Mouse (Mus musculus) heart, embryonic 15.5 days (tissue): ENCODE data around the gene Degs2. TPM values are rescaled to one million over a fixed set of nuclear protein-coding genes. Genes with fewer than 3 reads are reported as not detected.

Experiments used
- ATAC-seq: fragments of 200-750 bp; cut with Nextera tagmentation; replicated peaks from 2 replicates; pipeline ENCODE4 v1.8.0; 2017; ENCODE audit warnings: low read depth, moderate TSS enrichment; ENCODE audit not compliant: insufficient number of reproducible peaks, insufficient read depth, low FRiP score
- H3K27ac ChIP-seq: fragments of 300-500 bp; sonication (generic); 2 replicates; pipeline ENCODE4 v1.5.1; 2015; ENCODE audit warnings: mild to moderate bottlenecking, inconsistent platforms
- H3K27me3 ChIP-seq: fragments of 300-500 bp; sonication (generic); 2 replicates; pipeline ENCODE4 v1.6.1; 2015; ENCODE audit warnings: inconsistent platforms
- H3K36me3 ChIP-seq: fragments of 300-500 bp; sonication (generic); 2 replicates; pipeline ENCODE4 v1.6.1; 2015; ENCODE audit warnings: mild to moderate bottlenecking, inconsistent platforms
- H3K4me1 ChIP-seq: fragments of 300-500 bp; sonication (generic); replicated peaks from 2 replicates; pipeline ENCODE4 v1.6.1; 2015; ENCODE audit warnings: inconsistent platforms
- H3K4me2 ChIP-seq: fragments of 300-500 bp; sonication (generic); 2 replicates; pipeline ENCODE4 v1.6.1; 2015; ENCODE audit warnings: inconsistent platforms, mild to moderate bottlenecking, moderate library complexity
- H3K4me3 ChIP-seq: fragments of 300-500 bp; sonication (generic); 2 replicates; pipeline ENCODE4 v1.5.1; 2015; ENCODE audit warnings: mild to moderate bottlenecking, inconsistent platforms
- H3K9ac ChIP-seq: fragments of 300-500 bp; sonication (generic); 2 replicates; pipeline ENCODE4 v1.6.1; 2015; ENCODE audit warnings: mild to moderate bottlenecking, inconsistent platforms
- H3K9me3 ChIP-seq: fragments of 300-500 bp; sonication (generic); replicated peaks from 2 replicates; pipeline ENCODE4 v1.6.1; 2016; ENCODE audit warnings: inconsistent platforms
- WGBS: fragments of 180-500 bp; shearing (Covaris S2); methylation state at CpG from one replicate; pipeline ENCODE4 v1.1.7; 2015; ENCODE audit warnings: mixed read lengths; 5-methylcytosine and 5-hydroxymethylcytosine counted together
- polyA plus RNA-seq: library from polyadenylated mRNA; unstranded; fragments of >200 nt; fragmentation: Nextera tagmentation; extraction: Ambion mirVana; gene quantifications from 2 replicates; pipeline ENCODE4 v1.2.1, GENCODE M21; 2015

Degs2 gene
- polyA plus RNA-seq, 1 experiment from 2014 or later = 0.54 TPM

- no peak overlapping the region for H3K4me3 ChIP-seq
- H3K27me3 ChIP-seq = peaks cover 38% of the 10 kb centered on the region
- H3K4me1 ChIP-seq = peaks cover 21% of the 10 kb centered on the region
- no peak overlapping the region for H3K4me2 ChIP-seq
- H3K9ac ChIP-seq = no peak overlapping the region
- WGBS = 69% methylated on average over 11 of the region's 11 CpGs
- H3K36me3 ChIP-seq = no peaks in the 10 kb centered on the region
- no peaks in the 10 kb centered on the region for H3K9me3 ChIP-seq
- ATAC-seq = no peak
- H3K27ac ChIP-seq = 0 out of 2 replicates have a peak overlapping the region, but pooled peaks have one; percentile 15
These were observed 3.2 kb downstream of the Degs2 start for GRCm38 (mm10) chr12:108698697-108699471.

DNA sequence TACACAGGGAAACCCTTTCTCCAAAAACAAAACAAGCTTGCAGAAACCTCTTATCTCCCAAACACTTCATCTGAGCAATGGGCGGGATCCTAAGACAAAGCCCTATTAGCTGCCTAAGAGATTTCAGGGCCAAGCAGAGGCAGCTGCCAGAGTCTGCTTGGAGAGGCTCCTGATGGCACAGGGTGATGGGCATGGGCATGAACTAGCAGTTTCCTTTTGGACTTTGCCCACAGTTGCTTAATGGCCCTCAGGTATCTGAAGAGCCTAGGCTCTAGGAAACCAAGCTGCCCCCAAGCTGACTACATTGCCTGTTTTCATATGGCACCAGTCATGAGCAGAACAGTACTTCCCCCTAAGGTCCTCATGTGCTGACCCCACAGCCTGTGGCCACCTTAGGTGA, 7.9 kb downstream of the Degs2 start:
- Histone ChIP-seq H3K4me1 (peaks cover 7% of the 10 kb centered on the region), H3K27ac (no peak overlapping the region), H3K9me3 (no peaks in the 10 kb centered on the region), H3K27me3 (no peaks in the 10 kb centered on the region), H3K4me3 (no peak overlapping the region), H3K4me2 (no peak overlapping the region), H3K9ac (no peak overlapping the region), H3K36me3 (no peaks in the 10 kb centered on the region)
- 79% methylated on average over 1 of the region's 1 CpGs for WGBS
- ATAC-seq = no peak

- H3K9ac ChIP-seq = no peak overlapping the region
These were observed 8.5 kb downstream of the Degs2 start for GRCm38 (mm10) chr12:108693592-108693991.

DNA sequence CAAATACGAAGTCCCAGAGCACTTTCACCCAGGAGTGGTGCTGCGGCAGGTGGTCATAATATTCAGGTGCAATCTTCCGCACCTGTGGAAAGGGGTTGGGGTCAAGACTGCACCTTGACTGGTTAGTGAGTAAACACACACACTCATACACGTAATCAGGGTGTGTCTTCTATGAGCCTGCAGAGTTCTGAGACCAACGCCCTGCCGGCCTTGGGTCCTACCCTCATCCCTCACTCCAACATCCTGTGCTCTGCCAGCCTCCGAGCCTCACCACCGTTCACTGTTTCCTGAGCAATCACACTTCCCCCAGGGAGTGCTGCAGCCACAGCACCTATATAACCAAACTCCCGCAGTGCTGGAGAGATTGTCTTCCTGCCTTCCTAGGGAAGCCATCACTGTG, 11.6 kb downstream of the Degs2 start:
- WGBS = 68% methylated on average over 9 of the region's 9 CpGs
- Histone ChIP-seq H3K27ac (no peak overlapping the region), H3K9me3 (no peaks in the 10 kb centered on the region), H3K4me3 (no peak overlapping the region), H3K4me1 (peaks cover 9% of the 10 kb centered on the region), H3K36me3 (peaks cover 12% of the 10 kb centered on the region; the same call in 1 of the 2 replicates), H3K27me3 (no peaks in the 10 kb centered on the region), H3K4me2 (no peak overlapping the region), H3K9ac (no peak overlapping the region)
- ATAC-seq = no peak

More at GRCm38 (mm10) chr12:108693592-108693991, 8.5 kb downstream of the Degs2 start:
- no peak overlapping the region for H3K4me3 ChIP-seq
- H3K4me2 ChIP-seq = no peak overlapping the region
- H3K4me1 ChIP-seq = peaks cover 4% of the 10 kb centered on the region
- H3K36me3 ChIP-seq = no peaks in the 10 kb centered on the region
- H3K27me3 ChIP-seq = no peaks in the 10 kb centered on the region
- 61% methylated on average over 2 of the region's 2 CpGs for WGBS
- no peak for ATAC-seq
- no peaks in the 10 kb centered on the region for H3K9me3 ChIP-seq
- no peak overlapping the region for H3K27ac ChIP-seq

GRCm38 (mm10) chr12:108689167-108689566, 12.9 kb downstream of the Degs2 start:
- Histone ChIP-seq H3K36me3 (peaks cover 18% of the 10 kb centered on the region; the same call in 1 of the 2 replicates), H3K9ac (no peak overlapping the region), H3K27ac (no peak overlapping the region), H3K4me2 (no peak overlapping the region), H3K9me3 (no peaks in the 10 kb centered on the region), H3K4me1 (peaks cover 9% of the 10 kb centered on the region), H3K27me3 (no peaks in the 10 kb centered on the region), H3K4me3 (no peak overlapping the region)
- ATAC-seq = peak; percentile 13; the same call in 1 of the 2 replicates
- WGBS = 51% methylated on average over 9 of the region's 9 CpGs

DNA sequence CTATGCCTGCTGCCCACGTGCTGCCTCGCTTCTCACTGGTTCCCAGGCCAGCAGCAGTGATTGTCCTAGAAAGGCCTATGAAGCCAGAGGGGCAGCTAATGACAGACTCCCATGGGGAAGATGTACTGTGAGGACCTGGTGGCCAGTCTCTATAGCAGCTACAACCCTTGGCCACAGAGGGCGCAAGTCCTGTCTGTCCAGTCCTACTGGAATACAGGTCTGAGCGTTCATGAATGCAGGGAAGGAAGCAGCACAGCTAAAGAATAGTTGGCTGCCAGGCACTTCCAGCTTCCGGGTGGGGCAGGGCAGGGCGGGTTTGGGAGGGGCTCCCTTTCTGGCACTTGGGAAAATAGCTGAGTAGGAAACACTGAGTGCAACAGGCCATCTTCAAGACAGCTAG, 15.2 kb downstream of the Degs2 start:
- Histone ChIP-seq H3K9me3 (no peaks in the 10 kb centered on the region), H3K4me3 (no peak overlapping the region), H3K4me2 (no peak overlapping the region), H3K4me1 (peaks cover 9% of the 10 kb centered on the region), H3K27ac (peak overlapping the region; percentile 20; the same call in 1 of the 2 replicates), H3K27me3 (no peaks in the 10 kb centered on the region), H3K36me3 (peaks cover 39% of the 10 kb centered on the region), H3K9ac (no peak overlapping the region)
- ATAC-seq = no peak
- WGBS = 76% methylated on average over 6 of the region's 6 CpGs

DNA sequence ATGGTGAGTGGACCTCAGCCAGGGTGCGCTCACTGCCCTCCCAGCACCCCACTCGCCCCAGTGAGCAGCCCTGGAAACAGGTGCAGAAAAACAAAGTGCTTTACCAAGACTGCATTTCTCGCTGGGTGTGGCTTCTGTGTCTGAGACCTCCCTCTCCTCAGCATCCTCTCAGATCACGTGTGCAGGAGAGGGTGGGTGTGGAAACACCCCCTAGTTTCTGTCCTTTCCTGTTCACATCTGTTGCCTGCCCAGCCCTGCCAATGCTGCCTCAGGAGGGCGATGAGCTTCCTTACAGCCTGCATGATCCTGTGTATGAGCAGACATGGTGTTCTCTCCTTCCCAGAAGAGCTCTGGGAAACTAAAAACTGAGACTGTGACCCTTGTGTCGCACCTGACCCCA, 15.7 kb downstream of the Degs2 start:
- no peak for ATAC-seq
- H3K4me1 ChIP-seq = peaks cover 9% of the 10 kb centered on the region
- H3K4me2 ChIP-seq = no peak overlapping the region
- H3K36me3 ChIP-seq = peaks cover 41% of the 10 kb centered on the region
- 70% methylated on average over 6 of the region's 6 CpGs for WGBS
- H3K27ac ChIP-seq = peak overlapping the region; percentile 20; the same call in 1 of the 2 replicates
- H3K9ac ChIP-seq = no peak overlapping the region
- H3K9me3 ChIP-seq = no peaks in the 10 kb centered on the region
- no peak overlapping the region for H3K4me3 ChIP-seq
- no peaks in the 10 kb centered on the region for H3K27me3 ChIP-seq

DNA sequence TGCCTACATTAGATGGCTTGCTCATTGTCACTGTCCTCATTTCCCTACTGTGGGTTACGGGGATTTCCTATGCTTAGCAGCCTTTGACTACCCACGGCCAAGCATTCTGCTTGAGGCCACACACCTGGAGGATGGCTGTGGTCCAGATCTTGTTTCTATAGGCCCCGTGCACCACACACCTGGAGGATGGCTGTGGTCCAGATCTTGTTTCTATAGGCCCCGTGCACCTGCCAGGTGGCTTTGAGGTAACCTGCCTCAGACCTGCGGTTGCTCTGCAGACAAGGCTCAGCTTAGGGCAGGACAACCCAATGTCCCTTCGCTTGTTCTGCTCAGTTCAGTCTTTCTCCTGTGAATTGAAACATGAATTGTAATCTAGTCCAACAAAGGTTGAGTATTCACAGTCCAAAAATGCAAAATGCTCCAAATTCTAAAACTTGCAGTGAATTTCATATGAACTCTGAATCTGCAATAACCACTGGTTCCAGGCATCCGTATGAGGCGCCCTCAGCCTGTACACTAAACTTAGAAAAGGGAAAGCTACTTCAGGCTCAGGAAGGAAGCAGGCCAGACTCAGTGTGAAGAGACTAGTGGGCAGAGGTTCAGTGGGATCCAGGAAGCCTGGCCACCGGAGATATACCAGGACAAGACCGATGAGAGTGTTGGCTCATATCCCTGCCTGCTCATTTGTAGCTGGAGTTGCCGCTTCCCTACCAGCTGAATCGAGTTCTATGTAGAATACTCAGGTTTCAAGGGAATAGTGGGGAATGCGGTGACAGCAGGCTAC, 19.7 kb downstream of the Degs2 start:
- no peaks in the 10 kb centered on the region for H3K27me3 ChIP-seq

GRCm38 (mm10) chr12:108680861-108681260, 21.3 kb downstream of the Degs2 start:
- Histone ChIP-seq H3K9me3 (no peaks in the 10 kb centered on the region), H3K4me3 (no peak overlapping the region), H3K36me3 (peaks cover 59% of the 10 kb centered on the region), H3K4me1 (no peaks in the 10 kb centered on the region), H3K9ac (no peak overlapping the region), H3K27me3 (no peaks in the 10 kb centered on the region), H3K4me2 (no peak overlapping the region), H3K27ac (no peak overlapping the region)
- no peak for ATAC-seq
- 88% methylated on average over 8 of the region's 8 CpGs for WGBS

More for the DNA sequence above, 19.7 kb downstream of the Degs2 start:
- no peak overlapping the region for H3K4me2 ChIP-seq
- ATAC-seq = no peak
- no peak overlapping the region for H3K9ac ChIP-seq
- H3K36me3 ChIP-seq = peaks cover 56% of the 10 kb centered on the region
- no peaks in the 10 kb centered on the region for H3K9me3 ChIP-seq
- H3K27ac ChIP-seq = no peak overlapping the region
- H3K4me3 ChIP-seq = no peak overlapping the region
- WGBS = 77% methylated on average over 13 of the region's 13 CpGs
- peaks cover 3% of the 10 kb centered on the region; the same call in 1 of the 2 replicates for H3K4me1 ChIP-seq

- Histone ChIP-seq H3K27ac (no peak overlapping the region), H3K4me2 (no peak overlapping the region), H3K9me3 (no peaks in the 10 kb centered on the region), H3K36me3 (peaks cover 48% of the 10 kb centered on the region), H3K27me3 (no peaks in the 10 kb centered on the region), H3K4me1 (peaks cover 9% of the 10 kb centered on the region), H3K9ac (no peak overlapping the region), H3K4me3 (no peak overlapping the region)
- no peak for ATAC-seq
- 57% methylated on average over 4 of the region's 4 CpGs for WGBS
These were observed 23.7 kb downstream of the Degs2 start for GRCm38 (mm10) chr12:108678366-108678765.

- peaks cover 39% of the 10 kb centered on the region for H3K36me3 ChIP-seq
- H3K4me3 ChIP-seq = no peak overlapping the region
- no peak overlapping the region for H3K27ac ChIP-seq
- 88% methylated on average over 5 of the region's 5 CpGs for WGBS
- H3K4me1 ChIP-seq = peaks cover 9% of the 10 kb centered on the region
- no peak overlapping the region for H3K4me2 ChIP-seq
- no peak overlapping the region for H3K9ac ChIP-seq
- no peak for ATAC-seq
- no peaks in the 10 kb centered on the region for H3K9me3 ChIP-seq
- no peaks in the 10 kb centered on the region for H3K27me3 ChIP-seq
These were observed 25.0 kb downstream of the Degs2 start for GRCm38 (mm10) chr12:108677116-108677515.
